Mouse (Mus musculus) embryo, embryonic 9.5 days (tissue): ENCODE measurements at regions not wholly inside any gene's neighbourhood (a gene's known extent, or its start where the extent isn't known, plus 50 kb on each side); places are given as distances from the start of the nearest gene placed in this dataset.

Experiments
- DNase-seq: peaks from one replicate; pipeline ENCODE4 v3.0.0-alpha.2; 2017; ENCODE audit errors: extremely low spot score

DNA sequence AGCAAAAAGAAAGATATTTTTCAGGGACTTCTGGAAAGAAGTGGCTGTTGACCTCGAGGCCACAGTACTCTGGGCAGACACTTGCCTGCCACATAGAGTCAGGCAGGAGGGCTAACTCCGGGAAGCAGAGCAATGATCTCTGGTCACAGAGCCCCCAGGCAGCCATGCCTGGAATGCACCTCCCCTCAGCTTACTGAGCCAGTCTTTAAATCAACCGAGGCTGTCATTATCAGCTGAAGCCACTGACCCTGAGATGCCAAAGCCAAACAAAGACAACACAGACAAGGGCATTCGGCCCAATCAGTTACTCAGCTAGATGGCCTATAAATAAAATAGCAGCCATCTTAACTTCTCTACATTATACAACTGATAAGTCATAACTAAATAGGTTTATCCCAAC lies 52.2 kb upstream of the Foxo6 start:
- DNase-seq = peak; percentile 25

DNA sequence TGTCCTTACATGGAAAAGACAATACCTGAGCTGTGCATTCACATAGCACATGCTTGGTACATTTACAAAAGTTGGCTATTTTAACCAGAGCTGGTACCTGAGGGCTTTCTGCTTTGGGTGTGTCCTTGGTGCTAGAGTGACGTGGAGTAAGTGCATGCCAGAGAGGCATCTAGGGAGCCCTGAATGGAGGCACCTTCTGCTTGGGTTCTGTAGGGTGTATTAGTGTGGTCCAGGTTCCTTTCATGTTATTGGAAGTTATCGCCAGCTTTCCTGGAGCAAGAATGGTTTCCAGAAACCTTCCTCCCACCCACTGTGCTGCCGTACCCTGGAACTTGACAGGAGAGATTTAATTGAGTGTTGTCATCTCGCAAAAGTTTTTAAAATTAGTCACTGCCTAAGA lies 53.5 kb upstream of the Foxo6 start:
- no peak for DNase-seq

DNA sequence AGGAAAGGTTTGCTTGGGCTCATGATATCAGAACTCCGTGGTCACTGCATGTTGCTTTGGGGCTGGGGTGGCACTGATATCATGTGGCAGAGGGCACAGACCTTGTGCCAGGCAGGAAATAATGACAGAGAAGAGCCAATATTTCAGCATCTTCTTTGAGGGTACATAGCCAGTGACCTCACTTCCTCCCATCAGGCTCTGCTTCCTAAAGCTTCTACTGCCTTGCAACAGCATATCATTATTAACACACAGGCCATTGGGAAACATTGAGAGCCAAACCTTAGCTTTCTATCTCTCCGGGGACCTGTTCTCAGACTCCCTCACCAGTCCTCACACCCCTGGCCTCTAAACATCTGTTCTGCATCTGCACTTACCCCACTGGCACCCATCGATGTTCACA lies 54.8 kb upstream of the Foxo6 start:
- no peak for DNase-seq

DNA sequence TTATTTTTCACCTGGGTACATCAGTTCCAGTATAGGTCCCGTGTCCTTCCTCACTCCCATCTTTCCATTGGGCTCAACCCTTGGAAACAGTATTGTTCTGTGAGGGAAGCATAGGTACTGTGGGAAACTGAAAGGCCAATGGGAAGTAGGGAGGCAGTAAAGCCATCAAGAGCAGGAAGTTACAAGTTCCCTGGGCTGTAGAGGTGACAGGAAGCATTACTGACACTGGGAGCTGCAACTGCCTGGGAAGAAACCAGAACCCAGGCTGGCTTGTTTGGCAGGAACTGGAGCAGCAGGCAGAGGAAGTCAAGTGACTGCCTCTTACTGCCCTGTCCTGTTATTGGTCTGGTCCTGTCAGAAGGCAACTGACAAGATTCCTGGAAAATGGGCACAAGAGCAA lies 55.5 kb upstream of the Foxo6 start:
- no peak for DNase-seq

DNA sequence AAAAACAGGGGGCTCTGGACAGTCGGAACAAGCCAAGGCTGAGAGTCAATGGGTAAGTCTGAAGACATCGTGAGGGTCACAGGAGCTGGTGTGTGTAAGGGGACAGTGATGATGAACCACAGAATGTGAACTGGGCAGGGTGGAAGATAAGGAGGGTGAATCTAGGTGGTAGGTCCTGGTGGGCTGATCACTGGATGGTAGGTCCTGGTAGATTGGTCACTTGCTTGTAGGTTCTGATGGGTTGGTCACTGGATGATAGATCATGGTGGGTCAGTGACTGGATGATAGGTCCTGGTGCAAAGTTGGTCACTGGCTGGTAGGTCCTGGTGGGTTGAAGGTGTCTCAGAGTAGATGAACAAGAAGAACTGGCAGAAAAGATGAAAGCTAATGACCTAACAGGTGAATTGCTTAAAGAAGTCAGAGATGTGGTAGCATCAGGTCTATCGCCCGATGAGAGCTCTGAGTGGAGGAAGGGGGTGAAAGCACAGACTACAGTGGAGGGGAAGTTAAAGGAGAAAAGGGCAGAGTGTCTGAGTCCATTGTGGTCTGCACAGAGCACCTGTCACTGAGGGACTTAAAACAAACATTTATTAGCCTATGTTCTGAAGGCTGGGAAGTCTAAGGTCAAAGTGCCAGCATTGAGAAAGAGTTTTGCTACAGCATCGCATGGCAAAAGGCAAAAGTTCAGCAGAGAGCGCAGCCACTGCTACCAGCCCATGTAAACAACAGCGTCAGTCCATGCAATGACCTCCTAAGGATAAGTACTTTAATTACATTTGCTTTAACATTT lies 58.7 kb upstream of the Foxo6 start:
- DNase-seq = no peak

DNA sequence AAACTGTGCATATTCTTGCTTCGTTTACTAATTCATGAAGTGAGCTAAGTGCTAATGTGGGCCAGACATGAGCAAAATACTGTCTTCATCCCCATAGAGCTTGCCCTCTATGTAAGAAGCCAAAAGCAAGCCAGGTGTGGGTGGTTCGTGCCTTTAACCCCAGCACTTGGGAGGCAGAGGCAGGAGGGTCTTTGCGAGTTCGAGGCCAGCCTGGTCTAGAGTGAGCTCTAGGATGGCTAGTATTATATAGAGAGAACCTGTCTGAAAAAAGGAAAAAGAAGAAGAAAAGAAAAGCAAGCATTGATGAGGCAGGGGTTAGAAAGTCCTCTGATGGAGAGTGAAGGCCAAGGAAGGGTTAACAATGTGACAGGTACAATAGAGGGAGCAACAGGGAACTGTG lies 55.2 kb upstream of the Scmh1 start:
- no peak for DNase-seq

DNA sequence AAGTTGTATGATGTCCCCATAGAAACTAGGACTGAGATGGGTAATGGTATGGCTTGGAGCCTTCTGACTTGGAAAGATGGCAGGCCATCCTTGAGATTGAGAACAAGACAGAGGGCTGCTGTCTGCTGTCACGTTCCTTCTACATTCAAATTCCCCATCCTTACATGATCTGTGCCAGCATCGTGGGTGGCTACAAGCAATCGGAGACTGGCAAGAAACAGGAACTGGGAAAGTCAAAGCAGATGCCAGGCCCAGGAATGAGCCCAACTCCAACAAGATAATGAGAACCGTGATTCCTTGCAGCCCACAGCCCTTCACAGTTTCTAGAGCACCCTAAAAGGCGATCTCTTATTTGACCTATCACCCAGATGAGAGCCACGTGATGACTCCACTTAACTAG lies 51.3 kb upstream of the Scmh1 start:
- DNase-seq = no peak
